Mouse (Mus musculus) brain, embryonic 14.5 days (tissue): ENCODE measurements around the gene Olfr1337.

Source experiments
- CTCF ChIP-seq: fragments of 200-500 bp; IDR thresholded peaks from 2 replicates; pipeline ENCODE4 v1.5.1; 2012; ENCODE audit warnings: inconsistent platforms, mild to moderate bottlenecking, moderate library complexity, borderline replicate concordance; ENCODE audit not compliant: insufficient read depth, insufficient read length; ENCODE audit errors: extremely low read depth
- POLR2A ChIP-seq: fragments of 200-500 bp; IDR thresholded peaks from 2 replicates; pipeline ENCODE4 v1.6.1; 2012; ENCODE audit warnings: mild to moderate bottlenecking, inconsistent platforms, borderline replicate concordance; ENCODE audit not compliant: poor library complexity, insufficient read depth, insufficient read length, severe bottlenecking; ENCODE audit errors: extremely low read depth

DNA sequence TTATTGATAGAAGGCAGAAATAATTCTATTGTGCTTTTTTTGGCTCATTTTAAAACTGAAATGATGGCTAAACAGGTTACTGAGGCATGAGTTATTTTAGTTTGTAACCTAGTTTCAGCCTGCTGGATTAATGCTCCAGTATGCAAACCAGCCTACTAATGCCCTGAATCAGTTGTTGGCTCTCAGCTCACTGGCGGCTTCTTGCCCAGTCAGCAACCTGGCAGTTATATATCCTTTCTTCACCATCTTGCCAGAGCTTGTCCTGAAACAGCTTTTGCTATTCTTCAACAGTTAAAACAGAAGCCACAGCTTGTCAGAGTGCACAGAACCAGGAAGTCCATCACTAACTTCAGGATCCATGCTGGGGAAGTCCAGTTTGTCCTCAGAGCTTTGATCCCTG lies 36.5 kb upstream of the Olfr1337 start:
- TF ChIP-seq CTCF (no peak), POLR2A (no peak)
